Mouse (Mus musculus): ENCODE data around the gene Fgb.

The Fgb gene

GRCm38 (mm10) chr3:83027546-83028251 lies 22.0 kb downstream of the Fgb start:
- DNase-seq (ENCODE audit: low spot score in 2 of 2) = no peak

- no peak for DNase-seq (ENCODE audit: low spot score in 2 of 2)
Observed at GRCm38 (mm10) chr3:83025475-83026301, 24.0 kb downstream of the Fgb start, which contains the start of gene Fga. Gene Fga, plus strand, starts transcription at chr3:83026076.

GRCm38 (mm10) chr3:83025036-83025435 lies 24.6 kb downstream of the Fgb start:
- no peak for DNase-seq (ENCODE audit: low spot score in 2 of 2)

- DNase-seq (ENCODE audit: low spot score in 2 of 2) = no peak
Observed at GRCm38 (mm10) chr3:83021176-83021575, 28.5 kb downstream of the Fgb start.

- DNase-seq (ENCODE audit: low spot score in 2 of 2) = no peak
Observed at GRCm38 (mm10) chr3:83020387-83020786, 29.3 kb downstream of the Fgb start.

- DNase-seq (ENCODE audit: low spot score in 2 of 2) = no peak
Observed at GRCm38 (mm10) chr3:83016236-83016635, 33.4 kb downstream of the Fgb start.

- no peak for DNase-seq (ENCODE audit: low spot score in 2 of 2)
Observed at GRCm38 (mm10) chr3:83013951-83014350, 35.7 kb downstream of the Fgb start.

- DNase-seq (ENCODE audit: low spot score in 2 of 2) = no peak
Observed at GRCm38 (mm10) chr3:83012636-83013035, 37.0 kb downstream of the Fgb start.

GRCm38 (mm10) chr3:83011565-83011964 lies 38.1 kb downstream of the Fgb start:
- no peak for DNase-seq (ENCODE audit: low spot score in 2 of 2)

- no peak for DNase-seq (ENCODE audit: low spot score in 2 of 2)
Observed at GRCm38 (mm10) chr3:83011136-83011535, 38.5 kb downstream of the Fgb start.

- DNase-seq (ENCODE audit: low spot score in 2 of 2) = no peak
Observed at GRCm38 (mm10) chr3:83010291-83010690, 39.4 kb downstream of the Fgb start.

GRCm38 (mm10) chr3:83007557-83007956 lies 42.1 kb downstream of the Fgb start, which contains the start of gene Fgg:
Gene Fgg, plus strand, starts transcription at chr3:83007724.
- DNase-seq (ENCODE audit: low spot score in 2 of 2) = no peak

- DNase-seq (ENCODE audit: low spot score in 2 of 2) = no peak
Observed at GRCm38 (mm10) chr3:83004801-83005200, 44.9 kb downstream of the Fgb start.

GRCm38 (mm10) chr3:83003068-83003467 lies 46.6 kb downstream of the Fgb start:
- DNase-seq (ENCODE audit: low spot score in 2 of 2) = no peak

GRCm38 (mm10) chr3:83002191-83002590 lies 47.5 kb downstream of the Fgb start:
- peak in 1 of 2 experiments; percentile 41 for DNase-seq (ENCODE audit: low spot score in 2 of 2)

GRCm38 (mm10) chr3:82999995-83000394 lies 49.7 kb downstream of the Fgb start:
- DNase-seq (ENCODE audit: low spot score in 2 of 2) = no peak

- peak in 1 of 2 experiments; percentile 41 for DNase-seq (ENCODE audit: low spot score in 2 of 2)
Observed at GRCm38 (mm10) chr3:82998772-82999463, 50.7 kb downstream of the Fgb start.

- no peak for DNase-seq (ENCODE audit: low spot score in 2 of 2)
Observed at GRCm38 (mm10) chr3:82996656-82997055, 53.0 kb downstream of the Fgb start.

GRCm38 (mm10) chr3:82995368-82995767 lies 54.3 kb downstream of the Fgb start:
- DNase-seq (ENCODE audit: low spot score in 2 of 2) = peak; percentile 58 to 74

GRCm38 (mm10) chr3:82992956-82993355 lies 56.7 kb downstream of the Fgb start:
- DNase-seq (ENCODE audit: low spot score in 2 of 2) = no peak

- no peak for DNase-seq (ENCODE audit: low spot score in 2 of 2)
Observed at GRCm38 (mm10) chr3:82991963-82992362, 57.7 kb downstream of the Fgb start.
